Mouse (Mus musculus): ENCODE results near the gene Serpinc1.

DNA sequence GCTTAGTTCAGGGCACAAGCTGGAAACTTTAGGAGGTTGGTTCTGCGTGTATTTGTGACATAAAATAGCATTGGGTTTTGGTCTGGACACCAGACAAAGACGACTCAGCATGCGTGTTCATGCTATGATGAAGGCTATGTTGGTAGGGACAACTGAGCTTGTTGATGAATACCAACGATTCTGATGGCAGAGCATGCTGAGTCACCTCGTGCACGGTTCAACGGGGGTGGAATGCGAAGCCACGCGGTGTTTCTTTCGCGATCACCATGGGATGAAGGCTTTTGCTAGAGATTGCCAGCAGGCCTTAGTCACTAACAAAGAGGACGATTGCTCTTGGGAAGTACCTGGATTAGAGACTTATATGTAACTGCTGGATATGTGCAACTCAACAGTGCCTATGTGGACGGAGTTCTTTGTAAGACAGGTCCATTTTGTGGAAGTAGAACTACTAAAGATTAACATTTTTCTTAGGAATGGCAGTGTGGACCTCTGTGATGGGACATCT, 56.9 kb downstream of the Serpinc1 start:
- TF ChIP-seq CTCF (IDR thresholded peaks at IDR 0.05; ENCODE audit: borderline replicate concordance, extremely low read depth, insufficient read depth, insufficient read length): no peak
- TF ChIP-seq POLR2A (IDR thresholded peaks at IDR 0.05; ENCODE audit: borderline replicate concordance, extremely low read depth, insufficient read depth, insufficient read length, poor library complexity, severe bottlenecking): no peak

Data from brain, embryonic 14.5 days (tissue).